Mouse (Mus musculus) brain, embryonic 14.5 days (tissue): ENCODE data around the gene Neurl2.

Experiments
- CTCF ChIP-seq: fragments of 200-500 bp; IDR thresholded peaks from 2 replicates; pipeline ENCODE4 v1.5.1; 2012; ENCODE audit warnings: inconsistent platforms, mild to moderate bottlenecking, moderate library complexity, borderline replicate concordance; ENCODE audit not compliant: insufficient read depth, insufficient read length; ENCODE audit errors: extremely low read depth
- POLR2A ChIP-seq: fragments of 200-500 bp; IDR thresholded peaks from 2 replicates; pipeline ENCODE4 v1.6.1; 2012; ENCODE audit warnings: mild to moderate bottlenecking, inconsistent platforms, borderline replicate concordance; ENCODE audit not compliant: poor library complexity, insufficient read depth, insufficient read length, severe bottlenecking; ENCODE audit errors: extremely low read depth

DNA sequence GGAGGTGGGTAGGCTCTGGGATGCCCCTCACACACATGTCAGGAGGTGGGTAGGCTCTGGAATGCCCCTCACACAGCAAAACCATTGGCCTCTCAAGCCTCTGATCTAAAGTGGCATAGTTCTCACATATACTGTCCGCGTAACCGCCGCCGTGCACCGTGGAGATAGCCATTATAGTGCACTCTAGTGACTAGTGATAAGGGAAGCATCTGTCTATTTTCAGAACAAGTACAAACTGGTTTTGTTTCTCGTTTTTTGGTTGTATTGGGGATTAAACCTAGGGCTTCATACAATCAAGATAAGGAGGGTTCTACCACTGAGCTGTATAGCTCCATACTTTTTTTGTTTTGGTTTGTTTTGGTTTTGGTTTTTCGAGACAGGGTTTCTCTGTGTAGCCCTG, 17.4 kb downstream of the Neurl2 start:
- TF ChIP-seq CTCF, result no peak
- TF ChIP-seq POLR2A, result no peak
